Mouse (Mus musculus): Measurements from ENCODE around the gene Shf. TPM values are rescaled to one million over a fixed set of nuclear protein-coding genes. Genes with fewer than 3 reads are reported as not detected.

The Shf gene
- polyA plus RNA-seq, 1 experiment = 12.3 TPM

GRCm38 (mm10) chr2:122311561-122311960 is 57.4 kb downstream of the Shf start:
- TF ChIP-seq POLR2A (IDR thresholded peaks at IDR 0.05; ENCODE audit: low read depth, low read length) (no peak), CTCF (IDR thresholded peaks at IDR 0.05; ENCODE audit: borderline replicate concordance, insufficient read depth, low read length) (no peak)
- Histone ChIP-seq H3K4me3 (ENCODE audit: insufficient read depth, low read length) (no peak overlapping the region), H3K4me1 (ENCODE audit: control insufficient read depth, insufficient read depth, low read length) (no peaks in the 10 kb centered on the region), H3K27ac (ENCODE audit: insufficient read depth, low read length) (no peak overlapping the region)

GRCm38 (mm10) chr2:122309647-122310046 is 59.3 kb downstream of the Shf start:
- Histone ChIP-seq H3K4me3 (ENCODE audit: insufficient read depth, low read length) (no peak overlapping the region), H3K4me1 (ENCODE audit: control insufficient read depth, insufficient read depth, low read length) (0 out of 2 replicates have a peak, but pooled peaks cover 3% of the 10 kb centered on the region), H3K27ac (ENCODE audit: insufficient read depth, low read length) (no peak overlapping the region)
- no peak for TF ChIP-seq CTCF (IDR thresholded peaks at IDR 0.05; ENCODE audit: borderline replicate concordance, insufficient read depth, low read length)
- no peak for TF ChIP-seq POLR2A (IDR thresholded peaks at IDR 0.05; ENCODE audit: low read depth, low read length)

GRCm38 (mm10) chr2:122306184-122306583 is 62.8 kb downstream of the Shf start:
- Histone ChIP-seq H3K27ac (ENCODE audit: insufficient read depth, low read length) (peak overlapping the region; percentile 22; the same call in 1 of the 2 replicates), H3K4me1 (ENCODE audit: control insufficient read depth, insufficient read depth, low read length) (0 out of 2 replicates have a peak, but pooled peaks cover 3% of the 10 kb centered on the region), H3K4me3 (ENCODE audit: insufficient read depth, low read length) (no peak overlapping the region)
- TF ChIP-seq POLR2A (IDR thresholded peaks at IDR 0.05; ENCODE audit: low read depth, low read length) (no peak; the same call in 1 of the 2 replicates), CTCF (IDR thresholded peaks at IDR 0.05; ENCODE audit: borderline replicate concordance, insufficient read depth, low read length) (no peak)

- Histone ChIP-seq H3K4me3 (ENCODE audit: insufficient read depth, low read length) (no peak overlapping the region), H3K27ac (ENCODE audit: insufficient read depth, low read length) (peak overlapping the region; percentile 22; the same call in 1 of the 2 replicates), H3K4me1 (ENCODE audit: control insufficient read depth, insufficient read depth, low read length) (0 out of 2 replicates have a peak, but pooled peaks cover 3% of the 10 kb centered on the region)
- no peak for TF ChIP-seq POLR2A (IDR thresholded peaks at IDR 0.05; ENCODE audit: low read depth, low read length)
- no peak for TF ChIP-seq CTCF (IDR thresholded peaks at IDR 0.05; ENCODE audit: borderline replicate concordance, insufficient read depth, low read length)
These were observed 63.7 kb downstream of the Shf start for GRCm38 (mm10) chr2:122305097-122305892.

GRCm38 (mm10) chr2:122304544-122304943 is 64.4 kb downstream of the Shf start:
- 0 out of 2 replicates have a peak, but pooled peaks cover 3% of the 10 kb centered on the region for H3K4me1 ChIP-seq (ENCODE audit: control insufficient read depth, insufficient read depth, low read length)
- no peak overlapping the region for H3K4me3 ChIP-seq (ENCODE audit: insufficient read depth, low read length)
- H3K27ac ChIP-seq (ENCODE audit: insufficient read depth, low read length) = no peak overlapping the region
- no peak for TF ChIP-seq POLR2A (IDR thresholded peaks at IDR 0.05; ENCODE audit: low read depth, low read length)
- TF ChIP-seq CTCF (IDR thresholded peaks at IDR 0.05; ENCODE audit: borderline replicate concordance, insufficient read depth, low read length) = no peak

GRCm38 (mm10) chr2:122302574-122303241 is 66.3 kb downstream of the Shf start:
- Histone ChIP-seq H3K4me3 (ENCODE audit: insufficient read depth, low read length) (no peak overlapping the region), H3K27ac (ENCODE audit: insufficient read depth, low read length) (no peak overlapping the region), H3K4me1 (ENCODE audit: control insufficient read depth, insufficient read depth, low read length) (0 out of 2 replicates have a peak, but pooled peaks cover 4% of the 10 kb centered on the region)
- TF ChIP-seq CTCF (IDR thresholded peaks at IDR 0.05; ENCODE audit: borderline replicate concordance, insufficient read depth, low read length) = peak; percentile 68
- no peak for TF ChIP-seq POLR2A (IDR thresholded peaks at IDR 0.05; ENCODE audit: low read depth, low read length)

GRCm38 (mm10) chr2:122301921-122302573 is 66.9 kb downstream of the Shf start:
- Histone ChIP-seq H3K4me3 (ENCODE audit: insufficient read depth, low read length) (peak overlapping the region; percentile 4; the same call in 1 of the 2 replicates), H3K27ac (ENCODE audit: insufficient read depth, low read length) (no peak overlapping the region), H3K4me1 (ENCODE audit: control insufficient read depth, insufficient read depth, low read length) (0 out of 2 replicates have a peak, but pooled peaks cover 4% of the 10 kb centered on the region)
- TF ChIP-seq CTCF (IDR thresholded peaks at IDR 0.05; ENCODE audit: borderline replicate concordance, insufficient read depth, low read length) (no peak), POLR2A (IDR thresholded peaks at IDR 0.05; ENCODE audit: low read depth, low read length) (no peak)

GRCm38 (mm10) chr2:122301081-122301920 is 67.7 kb downstream of the Shf start:
- no peak overlapping the region for H3K27ac ChIP-seq (ENCODE audit: insufficient read depth, low read length)
- TF ChIP-seq CTCF (IDR thresholded peaks at IDR 0.05; ENCODE audit: borderline replicate concordance, insufficient read depth, low read length) (no peak), POLR2A (IDR thresholded peaks at IDR 0.05; ENCODE audit: low read depth, low read length) (no peak)
- H3K4me1 ChIP-seq (ENCODE audit: control insufficient read depth, insufficient read depth, low read length) = 0 out of 2 replicates have a peak, but pooled peaks cover 4% of the 10 kb centered on the region
- H3K4me3 ChIP-seq (ENCODE audit: insufficient read depth, low read length) = peak overlapping the region; percentile 4; the same call in 1 of the 2 replicates

- no peak for TF ChIP-seq POLR2A (IDR thresholded peaks at IDR 0.05; ENCODE audit: low read depth, low read length)
- no peak for TF ChIP-seq CTCF (IDR thresholded peaks at IDR 0.05; ENCODE audit: borderline replicate concordance, insufficient read depth, low read length)
- no peak overlapping the region for H3K4me3 ChIP-seq (ENCODE audit: insufficient read depth, low read length)
- 0 out of 2 replicates have a peak, but pooled peaks cover 4% of the 10 kb centered on the region for H3K4me1 ChIP-seq (ENCODE audit: control insufficient read depth, insufficient read depth, low read length)
- no peak overlapping the region for H3K27ac ChIP-seq (ENCODE audit: insufficient read depth, low read length)
These were observed 68.3 kb downstream of the Shf start for GRCm38 (mm10) chr2:122300656-122301020.

Measured in embryonic fibroblast, embryonic 13.5 days (primary cell).